Mouse (Mus musculus): Measurements from ENCODE around the gene Gm3667. TPM values are rescaled to one million over a fixed set of nuclear protein-coding genes. Genes with fewer than 3 reads are reported as not detected.

The Gm3667 gene
- polyA plus RNA-seq (2012; rRNA removed) = not detected in 2 replicates

DNA sequence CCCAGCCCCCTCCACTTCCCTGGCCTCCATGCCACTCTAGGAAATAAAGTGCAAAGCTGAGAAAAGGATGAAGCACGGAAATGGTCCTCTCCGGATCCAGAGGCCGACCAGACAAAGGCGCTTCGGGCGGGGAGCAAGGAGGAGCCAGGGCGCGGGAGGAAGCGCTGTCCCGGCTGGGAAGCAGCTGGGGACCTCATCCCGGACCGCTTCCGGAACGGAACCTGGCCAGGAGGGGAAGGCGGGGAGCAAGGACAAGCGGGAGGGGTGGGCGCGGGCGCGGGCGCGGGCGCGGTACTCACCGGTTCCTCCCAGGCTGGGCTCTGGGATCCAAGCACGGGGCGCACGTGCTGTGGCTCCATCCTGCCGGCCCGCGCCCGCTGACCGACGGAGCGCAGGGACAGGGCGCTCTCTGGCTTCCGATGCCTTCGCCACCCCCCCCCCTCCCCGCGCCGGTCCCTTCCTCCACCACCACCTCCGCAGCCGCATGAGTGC lies at the start of gene Gm3667:
TSS of gene Gm3667 (minus strand) at position 442 of the 492 bp plus-strand sequence.

GRCm38 (mm10) chr14:6840211-6840610 lies 49.6 kb downstream of the Gm3667 start, which contains the start of gene Gm3642:
Gene Gm3642 (minus strand): TSS chr14:6840311.

Other genes starting within 250 kb of the Gm3667 start
- not detected in 2 replicates for gene Gm10251, start 205.8 kb downstream of the Gm3667 start, polyA plus RNA-seq (2012; rRNA removed)
- gene Gm8050, start 169.7 kb downstream of the Gm3667 start, polyA plus RNA-seq (2012; rRNA removed) = not detected in 2 replicates
- 0.35 TPM in 1 of 2 replicates, not detected in the other for gene Gm3636, start 147.6 kb downstream of the Gm3667 start, polyA plus RNA-seq (2012; rRNA removed)
- not detected in 2 replicates for gene Gm8362, start 115.6 kb downstream of the Gm3667 start, polyA plus RNA-seq (2012; rRNA removed)
- not detected in 2 replicates for gene Gm3642, start 49.7 kb downstream of the Gm3667 start, polyA plus RNA-seq (2012; rRNA removed)
- not detected in 2 replicates for gene Gm6356, start 83.9 kb upstream of the Gm3667 start, polyA plus RNA-seq (2012; rRNA removed)
- gene Gm10406, start 137.5 kb upstream of the Gm3667 start, polyA plus RNA-seq (2012; rRNA removed) = not detected in 2 replicates
- gene Gm3685, start 155.0 kb upstream of the Gm3667 start, polyA plus RNA-seq (2012; rRNA removed) = not detected in 2 replicates
- 0.12 TPM in 1 of 2 replicates, not detected in the other for gene Gm3696, start 210.7 kb upstream of the Gm3667 start, polyA plus RNA-seq (2012; rRNA removed)
- gene Gm6676, start 235.4 kb upstream of the Gm3667 start, polyA plus RNA-seq (2012; rRNA removed) = not detected in 2 replicates